Mouse (Mus musculus) heart, embryonic 13.5 days (tissue): Measurements from ENCODE around the gene Shisa6. TPM values are rescaled to one million over a fixed set of nuclear protein-coding genes. Genes with fewer than 3 reads are reported as not detected.

Experiments
- ATAC-seq: fragments of 200-750 bp; cut with Nextera tagmentation; 2 replicates; pipeline ENCODE4 v1.8.0; 2017; ENCODE audit warnings: moderate TSS enrichment; ENCODE audit not compliant: insufficient number of reproducible peaks, low FRiP score, low TSS enrichment; ENCODE audit errors: extremely low read depth
- H3K27ac ChIP-seq: fragments of 300-500 bp; sonication (generic); replicated peaks from 2 replicates; pipeline ENCODE4 v1.5.1; 2015; ENCODE audit warnings: moderate library complexity, mild to moderate bottlenecking, inconsistent platforms
- H3K27me3 ChIP-seq: fragments of 300-500 bp; sonication (generic); replicated peaks from 2 replicates; pipeline ENCODE4 v1.6.1; 2015; ENCODE audit warnings: mild to moderate bottlenecking, inconsistent platforms
- H3K36me3 ChIP-seq: fragments of 300-500 bp; sonication (generic); 2 replicates; pipeline ENCODE4 v1.6.1; 2015; ENCODE audit warnings: mild to moderate bottlenecking, inconsistent platforms
- H3K4me1 ChIP-seq: fragments of 300-500 bp; sonication (generic); 2 replicates; pipeline ENCODE4 v1.6.1; 2015; ENCODE audit warnings: inconsistent platforms
- H3K4me2 ChIP-seq: fragments of 300-500 bp; sonication (generic); 2 replicates; pipeline ENCODE4 v1.6.1; 2015; ENCODE audit warnings: inconsistent platforms, mild to moderate bottlenecking, moderate library complexity
- H3K4me3 ChIP-seq: fragments of 300-500 bp; sonication (generic); 2 replicates; pipeline ENCODE4 v1.5.1; 2015; ENCODE audit warnings: moderate library complexity, mild to moderate bottlenecking, inconsistent platforms
- H3K9ac ChIP-seq: fragments of 300-500 bp; sonication (generic); 2 replicates; pipeline ENCODE4 v1.6.1; 2015; ENCODE audit warnings: inconsistent platforms, mild to moderate bottlenecking, moderate library complexity
- H3K9me3 ChIP-seq: fragments of 300-500 bp; sonication (generic); 2 replicates; pipeline ENCODE4 v1.6.1; 2016; ENCODE audit warnings: inconsistent platforms
- WGBS: fragments of 180-500 bp; shearing (Covaris S2); methylation state at CpG from one replicate; pipeline ENCODE4 v1.1.7; 2015; ENCODE audit warnings: mixed read lengths; 5-methylcytosine and 5-hydroxymethylcytosine counted together
- polyA plus RNA-seq: library from polyadenylated mRNA; unstranded; fragments of >200 nt; fragmentation: Nextera tagmentation; extraction: Ambion mirVana; gene quantifications from 2 replicates; pipeline ENCODE4 v1.2.1, GENCODE M21; 2015

Gene Shisa6
- polyA plus RNA-seq, 1 experiment from 2014 or later: 0.25 TPM

- Histone ChIP-seq H3K36me3 (no peaks in the 10 kb centered on the region), H3K4me1 (no peaks in the 10 kb centered on the region), H3K27me3 (no peaks in the 10 kb centered on the region), H3K4me2 (no peak overlapping the region), H3K9me3 (0 out of 2 replicates have a peak, but pooled peaks cover 3% of the 10 kb centered on the region), H3K27ac (no peak overlapping the region), H3K4me3 (no peak overlapping the region), H3K9ac (no peak overlapping the region)
- ATAC-seq: no peak
These were observed 189.5 kb downstream of the Shisa6 start for GRCm38 (mm10) chr11:66336313-66336712.

GRCm38 (mm10) chr11:66312764-66313163, 213.0 kb downstream of the Shisa6 start:
- ATAC-seq: no peak
- Histone ChIP-seq H3K9ac (no peak overlapping the region), H3K27me3 (no peaks in the 10 kb centered on the region), H3K4me1 (no peaks in the 10 kb centered on the region), H3K4me2 (no peak overlapping the region), H3K36me3 (no peaks in the 10 kb centered on the region), H3K27ac (no peak overlapping the region), H3K9me3 (no peaks in the 10 kb centered on the region), H3K4me3 (no peak overlapping the region)
- WGBS: 75% methylated on average over 7 of the region's 7 CpGs

GRCm38 (mm10) chr11:66304396-66304795, 221.4 kb downstream of the Shisa6 start:
- no peak overlapping the region for H3K9ac ChIP-seq
- H3K27ac ChIP-seq: no peak overlapping the region
- H3K4me3 ChIP-seq: no peak overlapping the region
- H3K36me3 ChIP-seq: no peaks in the 10 kb centered on the region
- ATAC-seq: no peak
- H3K4me1 ChIP-seq: no peaks in the 10 kb centered on the region
- H3K27me3 ChIP-seq: no peaks in the 10 kb centered on the region
- 50% methylated on average over 1 of the region's 1 CpGs for WGBS
- H3K9me3 ChIP-seq: no peaks in the 10 kb centered on the region
- H3K4me2 ChIP-seq: no peak overlapping the region

- Histone ChIP-seq H3K36me3 (no peaks in the 10 kb centered on the region), H3K27ac (no peak overlapping the region), H3K4me3 (no peak overlapping the region), H3K27me3 (no peaks in the 10 kb centered on the region), H3K9me3 (no peaks in the 10 kb centered on the region), H3K9ac (no peak overlapping the region), H3K4me2 (no peak overlapping the region), H3K4me1 (no peaks in the 10 kb centered on the region)
- WGBS: 71% methylated on average over 2 of the region's 2 CpGs
- no peak for ATAC-seq
These were observed 251.1 kb downstream of the Shisa6 start for GRCm38 (mm10) chr11:66274707-66275081.

- ATAC-seq: no peak
- no peak overlapping the region for H3K4me2 ChIP-seq
- no peak overlapping the region for H3K27ac ChIP-seq
- H3K4me3 ChIP-seq: no peak overlapping the region
- H3K27me3 ChIP-seq: no peaks in the 10 kb centered on the region
- no peaks in the 10 kb centered on the region for H3K4me1 ChIP-seq
- WGBS: 67% methylated on average over 8 of the region's 8 CpGs
- H3K36me3 ChIP-seq: no peaks in the 10 kb centered on the region
- no peak overlapping the region for H3K9ac ChIP-seq
- no peaks in the 10 kb centered on the region for H3K9me3 ChIP-seq
These were observed 251.7 kb downstream of the Shisa6 start for GRCm38 (mm10) chr11:66273904-66274706.

DNA sequence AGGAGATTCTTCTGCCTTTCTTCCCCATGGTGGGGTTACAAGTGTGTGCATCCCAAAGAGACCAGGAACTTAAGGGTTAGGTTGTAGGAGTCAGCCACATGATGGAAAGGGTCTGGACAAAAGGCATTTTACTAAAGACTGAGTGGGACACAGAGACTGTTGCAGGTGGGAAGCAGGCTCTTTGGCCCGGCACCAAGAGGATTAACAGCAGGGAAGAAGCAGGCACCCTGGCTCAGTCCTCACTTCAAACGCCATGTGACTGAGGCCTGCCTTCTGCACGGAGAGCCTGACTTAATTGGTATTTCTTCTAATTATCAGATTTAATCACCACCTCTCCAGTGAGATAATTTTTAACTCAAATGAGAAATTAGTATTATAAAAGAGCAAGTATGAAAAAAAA, 258.7 kb downstream of the Shisa6 start:
- 40% methylated on average over 3 of the region's 3 CpGs for WGBS
- no peaks in the 10 kb centered on the region for H3K27me3 ChIP-seq
- H3K4me3 ChIP-seq: no peak overlapping the region
- no peaks in the 10 kb centered on the region for H3K9me3 ChIP-seq
- H3K36me3 ChIP-seq: no peaks in the 10 kb centered on the region
- no peak for ATAC-seq
- no peak overlapping the region for H3K4me2 ChIP-seq
- no peak overlapping the region for H3K9ac ChIP-seq
- 0 out of 2 replicates have a peak, but pooled peaks cover 6% of the 10 kb centered on the region for H3K4me1 ChIP-seq
- no peak overlapping the region for H3K27ac ChIP-seq

DNA sequence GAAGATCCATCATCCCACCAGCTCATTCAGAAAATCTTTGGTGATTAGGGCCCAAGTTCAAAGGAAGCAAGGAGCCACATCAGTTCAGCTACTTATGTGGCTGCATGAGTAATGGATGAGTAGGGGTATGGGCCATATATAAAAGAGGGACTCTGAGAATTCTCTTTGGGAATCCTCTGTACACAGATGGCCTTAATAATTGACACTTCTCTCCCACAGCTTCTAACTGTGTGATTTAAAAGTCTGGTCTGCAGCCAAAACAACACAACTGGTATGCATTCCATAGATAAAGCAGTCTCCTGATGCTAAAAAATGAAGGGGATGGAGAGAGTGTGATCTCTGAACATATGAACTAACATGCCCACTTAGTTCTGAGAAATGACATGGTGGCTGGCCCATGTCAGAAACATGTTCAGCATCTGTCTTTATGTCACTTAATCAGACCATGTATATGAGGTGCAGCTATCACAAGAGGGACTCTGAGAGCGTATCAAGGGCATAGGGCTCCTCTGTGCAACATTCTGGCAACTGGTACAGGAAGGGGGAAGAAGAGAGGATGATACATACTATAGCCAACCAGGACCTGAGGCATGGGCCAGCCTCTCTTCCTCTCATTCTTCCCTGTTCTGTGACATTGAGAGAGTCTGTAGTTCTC, 260.3 kb downstream of the Shisa6 start:
- H3K9me3 ChIP-seq: no peaks in the 10 kb centered on the region
- 0 out of 2 replicates have a peak, but pooled peaks cover 6% of the 10 kb centered on the region for H3K4me1 ChIP-seq
- H3K4me3 ChIP-seq: no peak overlapping the region
- H3K9ac ChIP-seq: no peak overlapping the region
- H3K27ac ChIP-seq: no peak overlapping the region
- no peak for ATAC-seq
- no peaks in the 10 kb centered on the region for H3K36me3 ChIP-seq
- H3K27me3 ChIP-seq: no peaks in the 10 kb centered on the region
- H3K4me2 ChIP-seq: no peak overlapping the region
- WGBS: 58% methylated on average over 1 of the region's 1 CpGs

GRCm38 (mm10) chr11:66260205-66260604, 265.6 kb downstream of the Shisa6 start:
- no peak overlapping the region for H3K4me3 ChIP-seq
- H3K9me3 ChIP-seq: no peaks in the 10 kb centered on the region
- no peaks in the 10 kb centered on the region for H3K27me3 ChIP-seq
- H3K4me2 ChIP-seq: no peak overlapping the region
- no peak for ATAC-seq
- no peaks in the 10 kb centered on the region for H3K4me1 ChIP-seq
- no peak overlapping the region for H3K27ac ChIP-seq
- H3K9ac ChIP-seq: no peak overlapping the region
- 64% methylated on average over 2 of the region's 2 CpGs for WGBS
- H3K36me3 ChIP-seq: no peaks in the 10 kb centered on the region

GRCm38 (mm10) chr11:66258851-66259250, 266.9 kb downstream of the Shisa6 start:
- H3K4me2 ChIP-seq: no peak overlapping the region
- no peak for ATAC-seq
- WGBS: 13% methylated on average over 3 of the region's 3 CpGs

DNA sequence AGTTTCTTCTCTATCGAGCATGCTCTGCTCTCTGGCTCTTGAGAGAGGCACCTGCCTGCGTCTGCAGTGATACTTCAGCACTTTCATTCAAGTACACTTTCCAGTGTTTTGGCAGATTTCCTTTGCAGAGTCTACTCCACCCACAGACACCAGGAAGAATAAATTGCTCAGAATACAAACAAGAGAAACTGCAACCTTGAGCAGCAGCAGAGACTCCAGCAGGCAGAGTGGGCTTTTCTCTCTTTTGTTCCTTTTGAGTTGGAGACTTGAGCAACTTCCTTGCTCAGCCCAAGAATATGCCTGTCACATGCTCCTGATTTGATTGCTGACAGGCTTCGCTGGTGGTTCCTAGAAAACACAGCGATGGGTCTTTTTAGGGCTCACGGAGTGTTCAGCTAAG, 278.6 kb downstream of the Shisa6 start:
- H3K4me1 ChIP-seq: no peaks in the 10 kb centered on the region
- H3K27me3 ChIP-seq: no peaks in the 10 kb centered on the region
- WGBS: 73% methylated on average over 5 of the region's 5 CpGs
- no peaks in the 10 kb centered on the region for H3K36me3 ChIP-seq
- ATAC-seq: no peak
- no peaks in the 10 kb centered on the region for H3K9me3 ChIP-seq
- H3K4me3 ChIP-seq: no peak overlapping the region
- no peak overlapping the region for H3K27ac ChIP-seq
- H3K4me2 ChIP-seq: no peak overlapping the region
- no peak overlapping the region for H3K9ac ChIP-seq

More at GRCm38 (mm10) chr11:66258851-66259250, 266.9 kb downstream of the Shisa6 start:
- Histone ChIP-seq H3K4me3 (no peak overlapping the region), H3K9ac (no peak overlapping the region), H3K27ac (no peak overlapping the region), H3K27me3 (no peaks in the 10 kb centered on the region), H3K9me3 (no peaks in the 10 kb centered on the region), H3K4me1 (no peaks in the 10 kb centered on the region), H3K36me3 (no peaks in the 10 kb centered on the region)

DNA sequence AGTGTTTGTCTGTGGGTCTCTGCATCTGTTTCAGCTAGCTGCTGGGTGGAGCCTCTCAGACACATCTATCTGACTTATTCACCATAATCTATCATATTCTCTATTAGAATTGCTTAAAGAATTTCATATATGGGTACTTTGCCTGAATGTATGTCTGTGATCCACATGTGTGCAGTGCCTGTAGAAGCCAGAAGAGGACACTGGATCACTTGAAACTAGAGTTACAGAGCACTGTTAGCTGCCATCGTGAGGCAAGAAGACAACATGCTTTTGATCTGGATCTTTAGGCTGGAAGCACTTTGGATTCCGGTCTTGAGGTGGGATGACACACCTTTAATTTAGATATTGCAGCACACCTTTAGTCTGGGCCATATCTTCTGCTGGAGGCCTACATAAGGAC, 289.2 kb downstream of the Shisa6 start:
- Histone ChIP-seq H3K27me3 (no peaks in the 10 kb centered on the region), H3K9ac (no peak overlapping the region), H3K4me3 (no peak overlapping the region), H3K4me1 (no peaks in the 10 kb centered on the region), H3K27ac (no peak overlapping the region), H3K36me3 (no peaks in the 10 kb centered on the region), H3K4me2 (no peak overlapping the region), H3K9me3 (no peaks in the 10 kb centered on the region)
- 54% methylated on average over 2 of the region's 2 CpGs for WGBS
- no peak for ATAC-seq

DNA sequence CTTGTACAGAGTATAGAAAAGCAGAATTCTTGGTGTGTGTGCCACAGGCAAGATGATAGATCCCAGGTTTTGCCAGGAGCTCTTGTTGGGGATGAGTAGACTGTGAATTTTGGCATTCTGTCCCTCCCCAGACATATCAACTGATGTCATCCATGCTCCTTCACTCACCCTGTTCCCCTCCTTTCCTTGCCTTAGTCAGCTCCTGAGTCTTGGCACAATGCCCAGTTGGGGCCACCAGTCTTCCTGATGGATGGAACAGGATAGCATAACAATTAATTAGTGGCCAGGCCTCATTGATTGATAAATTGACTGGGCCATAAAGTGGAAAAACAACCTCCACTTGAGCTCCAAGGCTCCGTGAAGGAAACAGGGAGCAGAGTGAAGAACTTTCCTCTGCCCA, 292.9 kb downstream of the Shisa6 start:
- Histone ChIP-seq H3K4me2 (no peak overlapping the region), H3K27ac (no peak overlapping the region), H3K9ac (no peak overlapping the region), H3K4me1 (no peaks in the 10 kb centered on the region), H3K4me3 (no peak overlapping the region), H3K27me3 (no peaks in the 10 kb centered on the region), H3K36me3 (no peaks in the 10 kb centered on the region), H3K9me3 (no peaks in the 10 kb centered on the region)
- ATAC-seq: no peak
- WGBS: 38% methylated on average over 1 of the region's 1 CpGs
